Mouse (Mus musculus) fat pad, adult 2 months (tissue): ENCODE measurements around the gene Ier5l.

Source experiments
- DNase-seq: peaks from one replicate; pipeline ENCODE4 v3.0.0-alpha.2; 2011; ENCODE audit warnings: low read depth, low spot score; ENCODE audit errors: extremely low read depth

The Ier5l gene

DNA sequence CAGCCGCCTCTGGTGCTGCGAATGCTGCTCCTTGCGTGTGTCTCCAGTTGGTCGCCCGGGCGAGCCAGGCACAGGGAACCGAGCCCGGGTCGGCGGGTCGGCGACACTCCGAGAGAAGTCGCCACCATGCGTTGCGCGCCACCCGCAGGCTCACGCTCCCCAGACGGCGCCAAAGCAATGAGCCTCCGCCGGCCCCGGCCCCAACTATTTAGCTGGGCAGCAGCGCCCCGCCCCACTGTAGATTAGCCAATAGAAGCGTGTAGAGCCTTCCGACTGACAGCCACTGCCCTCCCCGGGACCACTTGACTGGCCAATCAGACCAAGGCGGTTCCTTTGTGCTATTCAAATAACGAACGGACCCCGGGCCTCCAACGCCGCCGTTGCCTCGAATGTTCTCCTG lies at the start of gene Ier5l:
TSS of gene Ier5l (minus strand) at position 181 of the 400 bp plus-strand sequence.
- no peak for DNase-seq

DNA sequence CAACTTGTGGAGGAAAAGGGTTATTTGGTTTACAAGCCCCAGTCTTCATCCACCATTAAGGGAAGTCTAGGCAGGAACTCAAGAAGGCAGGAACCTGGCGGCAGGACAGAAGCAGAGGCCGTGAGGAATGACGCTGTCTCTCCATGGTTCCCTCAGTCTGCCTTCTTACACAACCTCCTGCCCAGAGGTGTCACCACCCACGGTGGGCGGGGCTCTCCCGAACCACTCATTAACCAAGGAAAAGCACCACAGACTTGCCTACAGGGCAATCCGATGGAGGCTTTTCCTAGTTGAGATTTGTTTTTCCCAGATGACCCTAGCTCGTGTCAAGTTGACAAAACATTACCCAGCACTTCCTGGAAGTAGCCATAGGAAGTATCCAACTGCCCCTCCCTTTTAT lies 49.7 kb upstream of the Ier5l start:
- no peak for DNase-seq

DNA sequence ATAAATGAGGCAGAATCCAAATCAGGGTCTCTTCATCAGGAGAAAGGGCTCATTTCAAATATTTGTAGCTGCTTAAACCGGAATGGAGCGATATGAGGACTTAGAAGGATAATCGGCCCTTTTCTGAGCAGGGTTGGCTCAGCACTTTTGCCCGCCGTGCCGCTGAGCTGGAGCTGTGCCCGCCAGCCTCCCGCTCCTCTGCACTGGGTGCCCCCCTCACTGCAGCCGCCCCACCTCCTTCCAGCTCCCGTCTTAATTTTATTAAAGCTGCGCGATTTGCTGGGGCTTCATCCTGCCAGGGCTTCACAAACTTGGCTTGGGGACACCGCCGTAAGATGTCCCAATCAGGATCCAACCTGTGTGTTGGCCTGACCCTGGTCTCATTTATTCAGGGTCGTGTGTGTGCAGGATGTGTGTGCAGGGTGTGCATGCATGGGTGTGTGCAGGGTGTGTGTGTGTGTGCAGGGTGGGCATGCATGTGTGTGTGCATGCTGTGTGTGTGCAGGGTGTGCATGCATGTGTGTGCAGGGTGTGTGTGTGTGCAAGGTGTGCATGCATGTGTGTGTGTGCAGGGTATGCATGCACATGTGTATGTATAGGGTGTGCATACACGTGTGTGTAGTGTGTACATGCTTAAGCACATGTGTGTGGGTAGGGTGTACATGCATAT lies 36.8 kb upstream of the Ier5l start:
- no peak for DNase-seq

DNA sequence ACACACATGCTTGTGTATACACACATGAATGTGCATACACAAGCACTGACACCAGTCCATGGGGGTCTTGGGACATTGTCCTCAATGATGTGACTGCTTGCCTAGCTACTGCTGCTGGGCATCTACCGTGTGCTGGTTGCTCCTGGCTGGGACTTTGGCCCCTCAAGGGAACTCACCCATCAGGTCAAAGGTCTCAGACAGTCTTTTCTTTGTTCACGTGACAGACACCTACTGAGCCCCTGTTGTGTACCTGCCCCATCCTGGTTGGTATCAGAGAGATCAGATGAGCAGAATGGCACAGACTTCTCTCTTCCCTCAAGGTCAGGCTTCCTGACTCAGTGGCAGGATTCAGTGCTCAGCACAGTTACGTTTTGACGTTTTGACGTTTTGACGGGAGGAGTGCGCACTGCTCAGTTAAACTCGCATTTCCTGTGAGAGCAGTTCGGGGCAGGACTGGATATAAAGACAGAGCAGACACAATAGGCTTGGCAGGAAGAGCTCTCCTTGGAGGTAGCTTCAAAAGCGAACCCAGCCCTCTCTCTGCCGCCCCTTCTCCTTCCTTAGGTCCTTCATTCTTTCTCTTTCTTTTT lies 33.2 kb upstream of the Ier5l start:
- no peak for DNase-seq

DNA sequence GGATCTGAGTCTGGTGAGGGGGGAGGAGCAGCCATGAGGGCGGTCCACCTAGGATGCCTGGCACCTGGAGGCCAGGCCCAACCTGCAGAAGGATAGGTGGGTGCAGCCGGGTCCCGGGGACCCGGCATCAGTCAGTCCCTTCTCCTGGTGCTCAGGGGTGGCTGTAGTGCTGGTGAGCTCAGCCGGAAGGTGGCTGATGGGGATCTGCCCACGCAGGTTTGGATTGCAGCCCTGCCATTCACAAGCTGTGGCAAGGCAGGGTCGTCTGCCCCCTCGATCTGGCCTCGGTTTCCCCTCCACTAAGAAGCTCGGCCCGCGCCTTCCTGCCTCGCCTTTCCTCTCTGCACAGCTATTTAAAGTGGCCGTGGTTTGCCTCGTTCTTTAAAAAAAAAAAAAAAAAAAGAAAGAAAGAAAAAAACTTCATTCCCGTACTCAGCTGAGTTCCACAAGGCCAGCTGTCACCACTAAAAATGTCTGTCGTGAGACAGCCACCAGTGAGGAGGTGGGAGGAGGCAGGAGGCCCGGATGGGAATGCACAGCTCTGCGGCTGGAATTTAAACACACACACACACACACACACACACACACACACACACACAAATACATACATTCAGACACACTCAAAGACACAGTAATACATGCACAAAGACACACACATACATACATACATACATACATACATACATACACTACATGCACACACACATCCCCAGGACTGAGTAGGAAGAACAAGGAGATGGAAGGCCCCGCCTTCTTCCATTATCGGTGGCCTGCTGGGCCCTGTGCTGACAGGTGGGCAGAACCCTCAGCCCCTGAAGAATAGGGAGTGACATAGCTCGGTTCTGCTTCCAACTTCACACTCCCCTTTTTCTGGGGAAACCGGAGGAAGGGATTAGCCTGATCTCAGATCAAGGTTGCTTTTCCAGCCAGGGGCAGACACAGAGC lies 29.9 kb upstream of the Ier5l start:
- no peak for DNase-seq

DNA sequence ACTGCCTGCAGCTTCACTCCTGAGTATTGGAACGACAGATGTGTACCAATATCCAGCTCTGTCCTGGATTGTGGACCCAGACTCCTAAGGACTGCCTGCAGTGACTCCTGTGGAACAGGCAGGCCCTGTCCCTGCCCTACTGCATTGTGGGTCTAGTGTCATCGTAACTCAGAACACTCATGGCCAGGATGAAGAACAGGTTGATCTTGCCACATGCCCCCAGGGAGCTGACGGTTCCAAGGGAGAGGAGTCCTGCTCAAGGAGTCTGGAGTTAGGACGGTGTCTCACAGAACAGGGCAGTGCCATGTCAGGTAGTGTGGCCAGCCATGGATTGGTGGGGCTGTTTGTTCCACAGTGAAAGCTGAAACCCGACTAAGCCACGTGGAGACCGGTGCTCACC lies 27.7 kb upstream of the Ier5l start:
- DNase-seq: peak; percentile 61

DNA sequence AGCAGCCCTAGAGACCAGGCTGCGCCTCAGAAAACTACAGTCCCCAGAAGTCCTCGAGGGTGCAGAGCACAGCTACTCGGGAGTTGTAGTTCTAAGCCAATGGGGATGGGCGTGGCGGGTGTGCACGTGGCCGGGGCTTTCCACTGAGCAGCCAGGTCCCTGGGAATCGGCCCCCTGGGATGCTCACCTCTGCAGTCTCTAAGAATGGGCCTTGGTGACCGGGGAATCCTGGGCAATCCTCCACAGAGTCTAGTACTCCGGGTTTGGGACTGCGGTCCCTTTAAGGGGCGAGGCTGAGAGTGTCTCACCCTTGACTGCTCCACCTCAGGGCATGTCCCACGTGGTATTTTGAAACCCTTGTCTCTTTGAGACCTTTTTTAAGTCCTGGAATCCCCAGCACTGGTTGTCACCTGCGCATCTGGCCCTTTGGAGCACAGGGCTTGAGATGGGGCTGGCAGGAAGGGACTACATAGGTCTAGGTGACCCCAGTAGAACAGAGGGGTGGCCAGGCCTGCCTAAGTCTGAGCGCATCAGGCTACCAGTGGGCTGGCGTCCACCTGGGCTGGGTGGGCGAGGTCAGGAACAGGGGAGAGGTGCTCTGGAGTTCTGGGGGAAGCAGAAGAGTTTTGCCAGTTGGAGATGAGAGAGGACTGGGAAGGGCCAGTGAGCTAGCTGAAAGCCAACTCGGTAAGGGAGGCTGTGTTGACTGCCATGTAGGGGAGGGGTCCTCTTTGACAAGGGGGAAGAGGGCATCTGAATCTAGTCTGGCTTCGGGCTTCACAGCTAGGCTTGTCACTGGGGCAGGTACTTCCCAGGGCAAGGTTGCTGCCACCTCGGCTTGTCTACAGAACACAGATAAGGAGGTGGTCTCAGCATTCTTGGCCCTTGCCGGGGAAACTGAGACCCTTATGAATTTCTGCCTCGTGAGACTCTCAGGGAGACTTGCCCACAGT lies 22.2 kb upstream of the Ier5l start:
- peak; percentile 47 for DNase-seq

DNA sequence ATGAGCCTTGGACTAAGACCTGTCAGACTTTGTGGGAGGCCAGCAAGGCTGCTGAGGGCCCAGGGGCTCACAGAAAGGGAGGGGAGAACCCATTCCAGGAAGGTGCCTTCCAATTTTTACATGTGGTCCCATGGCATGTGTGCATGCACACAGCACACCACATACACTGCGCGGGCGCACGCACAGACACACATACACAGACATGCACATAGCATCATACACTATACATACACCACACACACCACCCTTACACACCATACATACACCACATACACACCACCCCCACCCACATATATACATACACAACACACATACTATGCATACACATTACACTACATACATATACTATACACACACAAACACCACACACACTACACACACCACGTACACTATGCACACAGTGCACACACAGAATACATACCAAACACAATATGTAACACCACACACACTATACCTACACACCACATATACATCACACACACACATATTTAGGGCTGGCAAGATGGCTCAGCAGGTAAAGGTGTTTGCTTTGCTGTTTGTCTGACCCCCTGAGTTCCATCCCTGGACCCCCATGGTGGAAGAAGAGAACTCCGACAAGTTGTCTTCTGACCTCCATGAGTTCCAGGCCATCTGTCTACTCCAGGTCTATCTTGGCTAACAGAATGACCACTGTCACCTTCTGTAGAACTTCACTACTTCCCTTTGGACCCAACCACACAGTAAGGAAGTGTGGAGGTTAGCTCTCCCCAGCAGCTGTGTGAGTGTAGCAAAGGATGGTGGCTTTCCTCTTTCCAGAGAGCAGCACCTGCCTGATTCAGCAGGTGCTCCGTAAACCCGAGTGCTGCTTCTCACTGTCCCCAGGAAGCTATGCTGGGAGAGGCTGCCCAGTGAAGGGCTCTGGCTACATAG lies 21.2 kb upstream of the Ier5l start:
- DNase-seq: no peak

DNA sequence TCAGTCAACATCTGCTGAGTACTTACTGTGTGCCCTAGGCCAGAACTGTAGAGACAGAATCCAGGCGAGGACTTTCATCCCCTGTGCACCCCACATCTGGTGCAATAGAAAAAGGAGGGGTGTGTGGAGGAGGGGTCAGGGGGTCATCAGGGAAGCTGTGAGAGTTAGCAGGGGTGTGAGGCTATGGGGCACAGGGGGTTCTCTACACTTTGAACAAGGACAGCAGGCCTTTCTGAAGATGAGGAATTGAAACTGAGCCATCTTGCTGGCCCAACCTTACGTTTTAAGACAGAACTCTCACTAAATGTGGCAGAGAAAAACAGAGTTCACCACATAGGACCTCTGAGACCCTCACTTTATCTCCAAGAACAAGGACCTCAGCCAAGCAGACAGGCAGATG lies 16.4 kb upstream of the Ier5l start:
- DNase-seq: no peak

DNA sequence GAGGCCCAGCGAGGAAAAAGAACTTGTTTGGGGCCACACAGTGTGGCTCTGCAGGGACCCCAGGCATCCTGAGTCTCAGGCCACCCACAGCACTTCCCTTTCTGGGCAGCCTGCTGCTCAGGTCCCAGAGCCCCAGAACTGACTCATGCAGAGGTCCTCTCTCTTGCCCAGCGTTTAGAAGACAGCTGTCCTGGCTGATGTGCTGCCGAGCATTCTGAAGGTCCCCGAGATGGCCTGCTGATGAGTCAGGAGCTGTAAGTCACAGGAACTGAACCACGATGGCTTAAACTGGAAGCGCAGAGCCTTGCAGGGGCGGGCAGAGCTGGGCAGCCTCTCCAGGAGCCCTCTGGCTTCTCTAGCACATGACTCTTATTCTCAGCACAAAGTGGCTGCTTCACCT lies 13.6 kb upstream of the Ier5l start:
- DNase-seq: no peak

DNA sequence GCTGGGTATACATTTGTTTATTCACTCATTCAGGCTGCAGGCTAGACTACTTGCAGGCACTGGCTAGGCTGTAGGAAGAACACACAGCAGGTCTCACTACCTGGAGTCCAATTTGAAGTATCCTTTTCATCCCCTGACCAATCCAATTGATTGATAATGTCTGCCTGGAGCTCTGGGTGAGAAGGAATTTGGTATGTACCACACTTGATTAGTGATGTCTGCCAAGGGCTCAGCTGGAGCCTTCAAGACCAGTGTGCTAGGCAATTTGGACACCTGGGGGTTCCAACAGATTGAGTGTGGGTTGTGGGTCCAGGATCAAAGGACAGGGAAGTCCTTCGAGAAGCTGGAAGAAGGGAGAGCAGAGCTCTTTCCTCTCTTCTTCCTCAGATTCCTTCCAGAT lies 4.5 kb upstream of the Ier5l start:
- DNase-seq: no peak

DNA sequence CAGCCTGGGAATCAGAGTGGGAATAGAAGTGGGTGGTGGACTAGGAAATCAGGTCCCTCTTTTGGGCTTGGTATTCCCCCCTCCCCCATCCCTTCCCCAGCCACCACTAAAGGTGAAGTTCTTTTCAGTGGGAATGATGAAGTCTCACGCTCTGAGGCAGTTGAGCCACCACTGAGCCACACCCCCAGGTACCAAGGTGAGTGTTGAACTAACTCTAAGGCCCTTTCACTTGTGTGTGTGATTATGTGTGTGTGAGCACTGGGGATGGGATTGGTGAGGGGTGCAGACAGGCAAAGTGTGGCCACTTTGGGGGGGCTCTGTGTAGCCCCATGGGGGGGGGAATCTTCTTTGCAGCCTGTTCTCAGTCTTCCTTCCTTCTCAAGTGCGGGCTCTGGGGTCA lies 2.2 kb upstream of the Ier5l start:
- DNase-seq: no peak

DNA sequence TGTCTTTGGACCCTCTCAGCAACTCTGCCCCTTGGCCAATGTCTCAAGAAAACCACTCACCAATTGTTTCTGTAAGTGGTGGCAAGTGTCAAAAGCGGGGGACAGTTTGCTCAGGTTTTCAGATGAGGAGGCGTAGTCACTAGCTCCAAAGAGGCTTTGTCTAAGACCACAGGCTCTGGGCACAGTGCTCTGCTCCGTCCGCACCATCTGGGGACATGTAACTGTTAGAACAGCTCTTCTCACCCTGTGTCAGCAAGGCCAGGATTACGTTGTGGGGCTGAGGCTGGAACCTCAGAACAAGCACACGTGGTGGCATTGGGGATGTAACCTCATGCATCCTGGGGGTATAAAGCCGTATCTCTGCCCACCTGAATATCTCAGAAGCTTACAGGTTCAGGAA lies 1.4 kb upstream of the Ier5l start:
- DNase-seq: no peak

DNA sequence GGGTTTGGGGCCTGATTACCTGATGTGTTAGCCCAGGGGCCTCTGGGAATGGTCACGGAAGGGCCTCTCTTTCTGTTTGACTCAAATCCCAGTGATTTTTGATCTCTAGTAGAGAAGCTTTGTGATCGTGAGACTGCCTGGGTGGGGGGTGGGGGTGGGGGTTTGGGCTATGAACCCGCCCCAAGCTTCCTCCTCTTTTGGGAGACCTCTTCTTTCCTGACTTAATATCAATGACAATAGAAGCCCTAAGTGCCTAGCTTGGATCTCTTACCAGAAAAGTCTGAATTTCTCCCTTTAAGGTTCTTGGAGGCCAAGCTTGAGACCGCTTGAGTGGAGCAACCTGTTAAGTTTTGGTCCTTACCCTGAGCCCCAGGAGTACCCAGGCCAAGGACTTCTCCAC lies 757 bp upstream of the Ier5l start:
- no peak for DNase-seq

DNA sequence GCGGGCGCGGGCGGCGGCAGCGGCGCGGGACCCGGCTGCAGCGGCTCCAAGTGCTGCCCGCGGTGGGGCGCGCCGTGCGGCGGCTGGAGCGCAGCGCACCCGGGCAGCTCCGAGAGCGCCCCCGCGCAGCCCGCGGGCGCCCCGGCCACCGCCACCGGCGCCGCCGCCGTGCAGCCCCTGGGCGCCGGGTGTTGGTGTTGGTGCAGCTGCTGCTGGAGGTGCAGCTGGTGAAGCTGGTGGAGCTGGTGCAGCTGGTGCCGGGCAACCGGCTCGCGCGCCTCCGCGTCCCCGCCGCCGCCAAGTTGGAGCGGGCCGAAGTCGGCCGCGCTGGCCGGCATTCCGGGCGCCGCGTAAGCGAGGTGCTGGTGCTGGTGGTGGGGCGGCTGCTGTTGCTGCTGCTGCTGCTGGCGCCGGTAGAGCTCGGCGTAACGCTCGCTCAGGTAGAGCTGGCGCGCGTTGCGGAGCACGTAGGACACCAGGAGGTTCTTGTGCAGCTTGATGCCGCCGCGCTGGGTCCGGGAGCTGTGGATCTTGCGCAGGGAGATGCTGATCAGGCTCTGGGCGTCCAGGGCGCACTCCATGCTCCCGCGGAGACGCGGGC lies 488 bp downstream of the Ier5l start:
- DNase-seq: no peak

DNA sequence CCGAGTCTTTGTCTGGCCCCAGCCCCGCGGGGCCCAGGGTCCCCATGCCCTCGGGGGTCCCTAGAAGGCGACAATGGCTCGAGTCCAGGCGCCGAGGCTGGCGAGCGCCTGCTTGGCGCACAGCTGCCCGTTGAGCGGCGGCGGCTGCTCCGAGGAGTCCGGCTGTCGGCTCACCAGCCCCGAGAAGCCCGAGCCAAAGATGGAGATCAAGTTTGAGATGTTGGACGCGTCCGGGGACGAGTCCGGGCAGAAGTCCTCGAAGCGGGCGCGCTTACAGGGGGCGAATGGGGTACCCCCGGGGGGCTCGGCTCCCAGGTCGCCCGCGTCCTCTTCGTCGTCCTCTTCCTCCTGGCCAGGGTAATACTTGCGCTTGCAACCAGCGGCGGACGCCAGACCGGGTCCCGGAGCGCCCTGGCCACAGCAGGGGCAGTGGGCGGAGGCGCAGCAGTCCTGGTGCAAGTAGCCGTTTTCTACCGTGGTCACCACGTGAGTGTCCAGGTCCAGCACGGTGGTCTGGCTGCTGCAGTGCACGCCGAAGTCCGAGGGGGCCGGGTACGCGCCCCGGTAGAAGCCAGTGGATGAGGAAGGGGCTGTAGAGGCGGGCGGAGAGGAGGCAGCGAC lies 1.2 kb downstream of the Ier5l start:
- no peak for DNase-seq

DNA sequence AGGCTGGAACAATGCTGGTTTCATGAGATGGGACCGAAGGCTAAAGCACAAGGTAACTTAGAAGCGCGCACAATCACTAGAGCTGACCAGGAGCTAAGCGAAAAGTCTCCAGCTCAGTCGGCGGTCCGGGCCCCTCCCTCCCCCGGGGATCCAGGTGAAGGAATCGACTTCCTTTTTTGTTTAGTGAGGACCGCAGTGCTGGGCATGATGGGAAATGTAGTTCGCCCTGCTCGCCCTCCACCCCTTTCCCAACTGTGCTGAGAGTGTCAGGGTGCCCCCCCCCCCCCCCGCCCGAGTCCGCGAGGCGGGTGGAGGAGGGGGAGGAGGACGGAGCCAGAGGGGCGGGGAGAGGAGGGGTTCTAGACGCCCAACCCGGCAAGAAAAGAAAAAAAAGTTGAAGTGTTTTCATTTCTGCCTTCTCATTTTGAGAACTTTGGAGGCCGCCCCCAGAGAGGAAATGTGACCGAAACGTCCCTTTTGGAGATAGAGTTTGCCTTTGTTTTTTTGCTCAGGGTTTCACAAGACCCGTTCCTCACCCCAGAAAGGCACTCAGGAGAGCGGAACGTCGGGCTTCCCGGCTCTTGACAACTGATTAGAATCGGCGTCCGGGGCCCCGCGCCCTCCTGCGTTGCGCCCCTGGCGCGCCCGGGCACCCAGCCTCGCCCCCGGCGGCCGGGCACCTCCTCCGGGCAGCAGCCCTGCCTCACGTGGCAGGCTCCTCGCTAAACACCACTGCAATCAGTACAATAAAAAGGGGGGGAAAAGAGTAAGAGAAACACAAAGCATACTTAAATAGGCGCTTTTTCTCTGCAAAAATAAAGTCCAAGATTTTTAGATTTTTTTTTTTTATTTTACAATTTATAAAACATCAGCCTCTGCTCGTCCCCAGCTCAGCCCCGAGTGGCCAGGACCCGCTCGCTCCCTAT lies 2.0 kb downstream of the Ier5l start:
- no peak for DNase-seq

DNA sequence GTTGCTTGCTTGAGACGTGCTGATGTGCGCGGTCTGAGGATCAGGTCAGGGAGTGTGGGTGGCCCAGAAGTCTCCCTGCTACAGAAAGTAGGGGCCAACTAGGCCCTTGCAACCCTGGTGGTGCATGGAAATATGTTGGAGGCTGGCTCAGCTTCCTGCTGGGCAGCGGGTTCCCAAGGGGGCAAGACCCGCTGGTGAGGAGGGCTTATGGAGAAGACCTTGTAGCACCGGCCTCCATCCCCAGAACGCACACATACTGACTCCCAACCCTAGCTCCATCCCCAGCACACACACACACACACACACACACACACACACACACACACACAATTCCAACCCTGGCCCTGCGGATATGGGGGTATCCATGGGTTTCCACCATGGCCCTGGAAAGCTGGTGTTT lies 3.0 kb downstream of the Ier5l start:
- no peak for DNase-seq
